Mouse (Mus musculus) heart, embryonic 15.5 days (tissue): ENCODE measurements around the gene Tmem150a. TPM values are rescaled to one million over a fixed set of nuclear protein-coding genes. Genes with fewer than 3 reads are reported as not detected.

Experiments
- ATAC-seq: fragments of 200-750 bp; cut with Nextera tagmentation; replicated peaks from 2 replicates; pipeline ENCODE4 v1.8.0; 2017; ENCODE audit warnings: low read depth, moderate TSS enrichment; ENCODE audit not compliant: insufficient number of reproducible peaks, insufficient read depth, low FRiP score
- H3K27ac ChIP-seq: fragments of 300-500 bp; sonication (generic); 2 replicates; pipeline ENCODE4 v1.5.1; 2015; ENCODE audit warnings: mild to moderate bottlenecking, inconsistent platforms
- H3K27me3 ChIP-seq: fragments of 300-500 bp; sonication (generic); 2 replicates; pipeline ENCODE4 v1.6.1; 2015; ENCODE audit warnings: inconsistent platforms
- H3K36me3 ChIP-seq: fragments of 300-500 bp; sonication (generic); 2 replicates; pipeline ENCODE4 v1.6.1; 2015; ENCODE audit warnings: mild to moderate bottlenecking, inconsistent platforms
- H3K4me1 ChIP-seq: fragments of 300-500 bp; sonication (generic); replicated peaks from 2 replicates; pipeline ENCODE4 v1.6.1; 2015; ENCODE audit warnings: inconsistent platforms
- H3K4me2 ChIP-seq: fragments of 300-500 bp; sonication (generic); 2 replicates; pipeline ENCODE4 v1.6.1; 2015; ENCODE audit warnings: inconsistent platforms, mild to moderate bottlenecking, moderate library complexity
- H3K4me3 ChIP-seq: fragments of 300-500 bp; sonication (generic); 2 replicates; pipeline ENCODE4 v1.5.1; 2015; ENCODE audit warnings: mild to moderate bottlenecking, inconsistent platforms
- H3K9ac ChIP-seq: fragments of 300-500 bp; sonication (generic); 2 replicates; pipeline ENCODE4 v1.6.1; 2015; ENCODE audit warnings: mild to moderate bottlenecking, inconsistent platforms
- H3K9me3 ChIP-seq: fragments of 300-500 bp; sonication (generic); replicated peaks from 2 replicates; pipeline ENCODE4 v1.6.1; 2016; ENCODE audit warnings: inconsistent platforms
- WGBS: fragments of 180-500 bp; shearing (Covaris S2); methylation state at CpG from one replicate; pipeline ENCODE4 v1.1.7; 2015; ENCODE audit warnings: mixed read lengths; 5-methylcytosine and 5-hydroxymethylcytosine counted together
- polyA plus RNA-seq: library from polyadenylated mRNA; unstranded; fragments of >200 nt; fragmentation: Nextera tagmentation; extraction: Ambion mirVana; gene quantifications from 2 replicates; pipeline ENCODE4 v1.2.1, GENCODE M21; 2015

Gene Tmem150a
- polyA plus RNA-seq, 1 experiment from 2014 or later: 11.1 TPM

- Histone ChIP-seq H3K4me1 (peaks cover 25% of the 10 kb centered on the region), H3K9me3 (no peaks in the 10 kb centered on the region), H3K36me3 (peaks cover 15% of the 10 kb centered on the region), H3K9ac (peak overlapping the region; percentile 80), H3K4me3 (peak overlapping the region; percentile 68), H3K4me2 (peak overlapping the region; percentile 66), H3K27ac (peak overlapping the region; percentile 97), H3K27me3 (no peaks in the 10 kb centered on the region)
- peak; percentile 44 for ATAC-seq
- 5% methylated on average over 13 of the region's 13 CpGs for WGBS
Measured at GRCm38 (mm10) chr6:72389471-72389940, 34.3 kb downstream of the Tmem150a start.

GRCm38 (mm10) chr6:72389941-72390771 is 34.9 kb downstream of the Tmem150a start, which contains the start of gene Vamp8:
Gene Vamp8 (minus strand): TSS chr6:72390703.
- peaks cover 25% of the 10 kb centered on the region for H3K4me1 ChIP-seq
- peak within 1 kb of the TSS; percentile 66 for H3K4me2 ChIP-seq
- no peaks in the 10 kb centered on the region for H3K9me3 ChIP-seq
- H3K4me3 ChIP-seq: peak within 1 kb of the TSS; percentile 68
- peak; percentile 69 for ATAC-seq
- peaks cover 8% of the 10 kb centered on the region for H3K36me3 ChIP-seq
- peak within 1 kb of the TSS; percentile 80 for H3K9ac ChIP-seq
- no peaks in the 10 kb centered on the region for H3K27me3 ChIP-seq
- WGBS: under 1% methylated on average over 33 of the region's 33 CpGs
- H3K27ac ChIP-seq: peak within 1 kb of the TSS; percentile 97

GRCm38 (mm10) chr6:72390795-72391521 is 35.7 kb downstream of the Tmem150a start:
- 16% methylated on average over 11 of the region's 12 CpGs for WGBS
- H3K4me3 ChIP-seq: peak overlapping the region; percentile 68
- H3K27me3 ChIP-seq: no peaks in the 10 kb centered on the region
- peak; percentile 78 for ATAC-seq
- peak overlapping the region; percentile 80 for H3K9ac ChIP-seq
- H3K36me3 ChIP-seq: peaks cover 5% of the 10 kb centered on the region; the same call in 1 of the 2 replicates
- peaks cover 25% of the 10 kb centered on the region for H3K4me1 ChIP-seq
- H3K4me2 ChIP-seq: peak overlapping the region; percentile 66
- H3K9me3 ChIP-seq: no peaks in the 10 kb centered on the region
- H3K27ac ChIP-seq: peak overlapping the region; percentile 97

GRCm38 (mm10) chr6:72392341-72392740 is 37.1 kb downstream of the Tmem150a start:
- H3K27me3 ChIP-seq: no peaks in the 10 kb centered on the region
- H3K4me3 ChIP-seq: no peak overlapping the region
- H3K9ac ChIP-seq: no peak overlapping the region
- peaks cover 25% of the 10 kb centered on the region for H3K4me1 ChIP-seq
- H3K4me2 ChIP-seq: no peak overlapping the region
- ATAC-seq: no peak
- 92% methylated on average over 5 of the region's 5 CpGs for WGBS
- no peak overlapping the region for H3K27ac ChIP-seq
- no peaks in the 10 kb centered on the region for H3K9me3 ChIP-seq
- H3K36me3 ChIP-seq: no peaks in the 10 kb centered on the region

- WGBS: 72% methylated on average over 10 of the region's 10 CpGs
Measured at GRCm38 (mm10) chr6:72396837-72397251, 41.6 kb downstream of the Tmem150a start.

GRCm38 (mm10) chr6:72399967-72400366 is 44.7 kb downstream of the Tmem150a start:
- no peak overlapping the region for H3K27ac ChIP-seq
- no peaks in the 10 kb centered on the region for H3K27me3 ChIP-seq
- H3K9me3 ChIP-seq: no peaks in the 10 kb centered on the region
- H3K4me2 ChIP-seq: no peak overlapping the region
- no peak for ATAC-seq
- H3K9ac ChIP-seq: no peak overlapping the region
- no peaks in the 10 kb centered on the region for H3K36me3 ChIP-seq
- WGBS: 60% methylated on average over 2 of the region's 2 CpGs
- H3K4me1 ChIP-seq: no peaks in the 10 kb centered on the region
- no peak overlapping the region for H3K4me3 ChIP-seq

More at GRCm38 (mm10) chr6:72396837-72397251, 41.6 kb downstream of the Tmem150a start:
- Histone ChIP-seq H3K9ac (no peak overlapping the region), H3K4me2 (no peak overlapping the region), H3K9me3 (no peaks in the 10 kb centered on the region), H3K4me1 (no peaks in the 10 kb centered on the region), H3K27me3 (no peaks in the 10 kb centered on the region), H3K27ac (no peak overlapping the region), H3K4me3 (no peak overlapping the region), H3K36me3 (no peaks in the 10 kb centered on the region)
- no peak for ATAC-seq

GRCm38 (mm10) chr6:72401875-72402274 is 46.6 kb downstream of the Tmem150a start:
- Histone ChIP-seq H3K27ac (no peak overlapping the region), H3K4me3 (no peak overlapping the region), H3K4me2 (no peak overlapping the region), H3K27me3 (no peaks in the 10 kb centered on the region), H3K36me3 (no peaks in the 10 kb centered on the region), H3K9me3 (no peaks in the 10 kb centered on the region), H3K4me1 (no peaks in the 10 kb centered on the region), H3K9ac (no peak overlapping the region)
- no peak for ATAC-seq
- 28% methylated on average over 7 of the region's 7 CpGs for WGBS

- H3K27me3 ChIP-seq: no peaks in the 10 kb centered on the region
- no peak overlapping the region for H3K4me3 ChIP-seq
- H3K36me3 ChIP-seq: no peaks in the 10 kb centered on the region
- H3K4me1 ChIP-seq: no peaks in the 10 kb centered on the region
- H3K4me2 ChIP-seq: no peak overlapping the region
- no peak for ATAC-seq
- WGBS: 72% methylated on average over 7 of the region's 7 CpGs
- H3K9ac ChIP-seq: no peak overlapping the region
- no peak overlapping the region for H3K27ac ChIP-seq
- H3K9me3 ChIP-seq: no peaks in the 10 kb centered on the region
Measured at GRCm38 (mm10) chr6:72405356-72405755, 50.1 kb downstream of the Tmem150a start.

GRCm38 (mm10) chr6:72407119-72407518 is 51.9 kb downstream of the Tmem150a start:
- Histone ChIP-seq H3K36me3 (no peaks in the 10 kb centered on the region), H3K4me3 (no peak overlapping the region), H3K9ac (no peak overlapping the region), H3K27ac (no peak overlapping the region), H3K4me1 (no peaks in the 10 kb centered on the region), H3K27me3 (no peaks in the 10 kb centered on the region), H3K9me3 (no peaks in the 10 kb centered on the region), H3K4me2 (no peak overlapping the region)
- ATAC-seq: peak; percentile 39
- 4% methylated on average over 5 of the region's 5 CpGs for WGBS
